Mouse (Mus musculus) intestine, postnatal 0 days (tissue): ENCODE results near the gene Caskin1. TPM values are rescaled to one million over a fixed set of nuclear protein-coding genes. Genes with fewer than 3 reads are reported as not detected.

Experiments used
- ATAC-seq: fragments of 200-750 bp; cut with Nextera tagmentation; 2 replicates; pipeline ENCODE4 v1.8.0; 2017; ENCODE audit warnings: mild to moderate bottlenecking, moderate TSS enrichment, moderate library complexity
- H3K27ac ChIP-seq: fragments of 300-500 bp; sonication (generic); 2 replicates; pipeline ENCODE4 v1.5.1; 2014; ENCODE audit warnings: mild to moderate bottlenecking, low read depth, low read length, moderate library complexity
- H3K27me3 ChIP-seq: fragments of 300-500 bp; sonication (generic); replicated peaks from 2 replicates; pipeline ENCODE4 v1.6.1; 2014; ENCODE audit warnings: low read length, mixed read lengths; ENCODE audit not compliant: control insufficient read depth, insufficient read depth
- H3K36me3 ChIP-seq: fragments of 300-500 bp; sonication (generic); 2 replicates; pipeline ENCODE4 v1.6.1; 2014; ENCODE audit warnings: mild to moderate bottlenecking, moderate library complexity; ENCODE audit not compliant: control insufficient read depth, insufficient read depth
- H3K4me1 ChIP-seq: fragments of 300-500 bp; sonication (generic); replicated peaks from 2 replicates; pipeline ENCODE4 v1.6.1; 2014; ENCODE audit warnings: antibody characterized with exemption, low read length, mixed read lengths; ENCODE audit not compliant: control insufficient read depth, insufficient read depth
- H3K4me2 ChIP-seq: fragments of 300-500 bp; sonication (generic); replicated peaks from 2 replicates; pipeline ENCODE4 v1.6.1; 2014; ENCODE audit warnings: low read depth, mild to moderate bottlenecking, moderate library complexity
- H3K4me3 ChIP-seq: fragments of 300-500 bp; sonication (generic); 2 replicates; pipeline ENCODE4 v1.5.1; 2014; ENCODE audit warnings: low read depth, low read length
- H3K9ac ChIP-seq: fragments of 300-500 bp; sonication (generic); 2 replicates; pipeline ENCODE4 v1.6.1; 2014; ENCODE audit warnings: mild to moderate bottlenecking, low read depth, low read length
- H3K9me3 ChIP-seq: fragments of 300-500 bp; sonication (generic); 2 replicates; pipeline ENCODE4 v1.6.1; 2016; ENCODE audit warnings: mixed run types; ENCODE audit not compliant: control insufficient read depth
- CTCF ChIP-seq: sonication (generic); IDR thresholded peaks from 2 replicates; pipeline ENCODE4 v1.5.1; 2016; ENCODE audit warnings: low read depth, mild to moderate bottlenecking, control low read depth, antibody characterized with exemption, moderate library complexity
- WGBS: fragments of 180-500 bp; shearing (Covaris S2); extraction: QIAGEN DNeasy Blood & Tissue Kit; methylation state at CpG from one replicate; pipeline ENCODE4 v1.1.7; 2014; 5-methylcytosine and 5-hydroxymethylcytosine counted together
- polyA plus RNA-seq: library from polyadenylated mRNA; unstranded; fragments of >200 nt; fragmentation: Nextera tagmentation; extraction: Ambion mirVana; gene quantifications from 2 replicates; pipeline ENCODE4 v1.2.1, GENCODE M21; 2015

Gene Caskin1
- polyA plus RNA-seq, 1 experiment from 2014 or later: 0.78 TPM

DNA sequence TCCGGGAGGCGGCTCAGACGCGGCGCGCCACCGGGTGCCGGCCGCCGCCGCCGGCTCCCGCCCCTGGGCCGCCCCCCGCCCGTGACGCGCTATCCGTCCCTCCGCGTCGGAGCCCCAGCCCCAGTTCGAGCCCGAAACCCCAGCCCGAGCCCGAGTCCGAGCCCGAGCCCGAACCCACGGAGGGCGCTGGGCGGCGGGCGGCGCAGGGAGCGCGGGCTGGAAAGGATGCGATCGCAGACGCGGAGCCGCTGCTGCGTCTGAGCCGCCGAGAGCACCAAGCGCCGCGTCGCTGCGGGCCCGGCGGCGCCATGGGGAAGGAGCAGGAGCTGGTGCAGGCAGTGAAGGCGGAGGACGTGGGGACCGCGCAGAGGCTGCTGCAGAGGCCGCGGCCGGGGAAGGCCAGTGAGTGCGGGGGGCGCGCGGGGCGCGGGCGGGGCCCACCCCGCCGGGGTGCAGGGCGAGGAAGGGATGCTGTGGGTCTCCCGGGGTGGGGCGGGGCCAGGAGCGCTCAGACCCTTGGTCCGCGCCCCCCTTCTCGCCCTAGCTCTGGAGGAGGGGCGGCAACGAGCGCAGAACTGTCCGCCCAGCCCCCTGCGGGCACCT is 362 bp downstream of the Caskin1 start:
- Histone ChIP-seq H3K36me3 (no peaks in the 10 kb centered on the region), H3K4me2 (peak overlapping the region; percentile 96), H3K27me3 (peaks cover 32% of the 10 kb centered on the region; the same call in 1 of the 2 replicates), H3K4me1 (peaks cover 6% of the 10 kb centered on the region; the same call in 1 of the 2 replicates), H3K4me3 (peak overlapping the region; percentile 66), H3K27ac (no peak overlapping the region), H3K9ac (peak overlapping the region; percentile 50), H3K9me3 (no peaks in the 10 kb centered on the region)
- no peak for TF ChIP-seq CTCF
- peak; percentile 48; the same call in 1 of the 2 replicates for ATAC-seq
- WGBS: under 1% methylated on average over 75 of the region's 81 CpGs

DNA sequence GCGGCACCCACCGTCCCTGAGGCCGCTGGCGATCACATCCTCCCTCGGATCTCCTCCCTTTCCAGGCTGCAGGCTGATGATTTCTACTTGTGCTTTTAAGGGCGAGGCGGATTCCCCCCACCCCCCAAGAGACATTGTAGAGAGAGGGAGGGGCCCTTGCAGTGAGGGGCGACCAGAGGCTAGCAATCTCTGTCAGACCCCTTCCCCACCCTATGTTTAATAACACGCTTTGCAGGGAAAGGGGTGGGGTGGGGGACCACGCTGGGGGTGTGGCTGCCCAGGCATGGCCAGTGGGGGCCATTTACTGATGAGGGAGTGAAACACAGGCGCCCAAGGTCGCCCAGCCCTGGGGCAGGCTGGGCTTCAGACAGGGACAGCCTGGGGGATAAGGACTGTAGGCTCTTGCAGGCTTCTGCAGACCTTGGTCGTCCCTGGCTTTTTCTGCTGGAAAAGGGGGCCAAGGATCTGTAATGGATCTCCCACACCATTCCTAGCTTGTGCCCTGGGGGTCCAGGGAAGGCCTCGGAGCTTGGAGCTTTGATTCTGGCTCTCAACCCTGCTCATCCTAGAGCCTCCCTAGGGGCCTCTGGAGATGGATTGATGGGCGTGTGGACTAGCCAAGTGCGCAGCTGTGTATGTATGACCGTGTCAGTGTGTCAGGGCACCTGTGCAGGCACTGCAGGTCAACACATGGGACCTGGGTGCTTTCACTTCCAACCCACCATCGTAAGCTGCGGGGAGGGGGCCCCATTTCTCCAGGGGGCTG is 1.0 kb downstream of the Caskin1 start:
- Histone ChIP-seq H3K9me3 (no peaks in the 10 kb centered on the region), H3K4me1 (peaks cover 6% of the 10 kb centered on the region; the same call in 1 of the 2 replicates), H3K4me2 (peak overlapping the region; percentile 96), H3K27ac (no peak overlapping the region), H3K27me3 (peaks cover 32% of the 10 kb centered on the region; the same call in 1 of the 2 replicates), H3K4me3 (peak overlapping the region; percentile 66), H3K9ac (peak overlapping the region; percentile 50), H3K36me3 (no peaks in the 10 kb centered on the region)
- no peak for ATAC-seq
- 27% methylated on average over 19 of the region's 19 CpGs for WGBS
- TF ChIP-seq CTCF: no peak

DNA sequence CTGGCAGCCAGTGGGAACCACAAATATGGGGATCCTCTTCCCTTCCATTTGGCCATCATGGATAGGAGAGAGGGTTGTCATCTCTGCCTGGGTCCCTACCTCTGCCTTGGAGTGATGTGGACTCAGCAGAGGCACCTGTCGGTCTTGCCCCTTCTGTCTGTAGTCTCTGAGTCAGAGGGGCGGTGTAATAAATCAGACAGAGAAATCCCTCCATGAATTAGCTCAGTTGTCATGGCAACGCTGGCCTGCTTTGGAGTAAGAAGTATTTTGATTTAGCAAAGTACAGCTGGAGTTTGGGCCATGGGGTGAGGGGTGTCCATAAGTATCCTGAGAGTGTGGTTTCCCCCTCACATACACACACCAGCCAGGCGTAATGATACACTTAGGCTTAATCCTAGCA is 2.0 kb downstream of the Caskin1 start:
- no peak overlapping the region for H3K4me3 ChIP-seq
- no peak overlapping the region for H3K27ac ChIP-seq
- H3K9me3 ChIP-seq: no peaks in the 10 kb centered on the region
- TF ChIP-seq CTCF: no peak
- peaks cover 32% of the 10 kb centered on the region; the same call in 1 of the 2 replicates for H3K27me3 ChIP-seq
- no peak overlapping the region for H3K4me2 ChIP-seq
- H3K4me1 ChIP-seq: peaks cover 6% of the 10 kb centered on the region; the same call in 1 of the 2 replicates
- WGBS: 69% methylated on average over 4 of the region's 4 CpGs
- no peaks in the 10 kb centered on the region for H3K36me3 ChIP-seq
- no peak for ATAC-seq
- no peak overlapping the region for H3K9ac ChIP-seq

DNA sequence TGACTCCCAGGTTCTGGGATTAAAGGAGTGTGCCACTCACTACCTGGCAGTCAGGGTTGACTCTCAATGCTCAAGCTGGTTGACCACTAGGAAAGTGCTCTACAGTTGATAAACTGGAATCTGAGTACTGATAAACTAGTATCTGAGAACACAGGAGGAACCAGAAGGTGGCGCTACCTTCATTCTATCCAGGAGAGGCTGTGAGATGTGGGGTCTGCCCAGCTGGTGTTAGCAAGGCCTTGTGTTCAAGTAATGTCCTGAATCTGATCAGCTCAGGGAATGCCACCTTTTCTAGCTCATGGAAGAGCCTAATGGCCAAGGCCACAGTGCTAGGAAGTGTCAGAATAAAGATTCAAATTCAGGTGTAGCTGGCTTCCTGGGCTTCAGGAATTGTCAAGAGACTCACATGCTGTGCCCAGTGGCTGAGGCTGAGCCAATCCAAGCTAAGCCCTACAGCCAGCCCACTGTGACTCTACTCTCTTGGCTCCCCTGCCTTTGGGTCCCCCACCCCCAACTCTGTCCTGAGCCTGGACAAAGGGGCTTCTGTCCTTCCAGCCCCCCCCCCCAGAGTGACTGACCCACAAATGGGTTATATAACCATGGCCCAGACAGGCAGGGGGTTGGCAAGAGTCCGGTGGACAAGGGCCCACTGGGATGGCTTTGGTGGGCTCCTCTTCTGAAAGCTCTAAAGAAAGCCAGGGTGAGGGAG is 6.4 kb downstream of the Caskin1 start:
- WGBS: 47% methylated on average over 2 of the region's 2 CpGs
- no peaks in the 10 kb centered on the region for H3K4me1 ChIP-seq
- H3K4me3 ChIP-seq: no peak overlapping the region
- H3K4me2 ChIP-seq: no peak overlapping the region
- no peaks in the 10 kb centered on the region for H3K36me3 ChIP-seq
- H3K27me3 ChIP-seq: peaks cover 8% of the 10 kb centered on the region; the same call in 1 of the 2 replicates
- no peak for ATAC-seq
- TF ChIP-seq CTCF: peak; percentile 82
- no peak overlapping the region for H3K9ac ChIP-seq
- H3K9me3 ChIP-seq: no peaks in the 10 kb centered on the region
- no peak overlapping the region for H3K27ac ChIP-seq

DNA sequence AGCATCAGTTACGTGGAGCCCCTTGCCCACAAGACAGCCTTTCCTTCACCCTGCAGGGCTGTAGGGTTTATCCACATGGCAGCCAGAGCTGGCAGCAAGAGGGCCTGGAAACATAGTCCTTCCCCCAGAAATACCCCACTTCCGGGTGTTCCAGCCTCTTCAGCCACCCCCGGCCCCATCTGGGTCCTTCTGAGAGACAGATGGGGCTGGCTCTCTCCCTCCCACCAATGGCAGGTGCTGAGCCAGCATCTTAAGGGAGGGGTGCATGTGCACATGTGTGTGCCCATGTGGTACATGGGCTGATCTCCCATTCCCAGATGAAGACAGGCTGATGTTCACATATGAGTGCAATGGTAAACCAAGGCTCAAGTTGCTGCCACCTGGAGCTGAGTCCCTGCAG is 7.0 kb downstream of the Caskin1 start:
- H3K4me1 ChIP-seq: no peaks in the 10 kb centered on the region
- no peak overlapping the region for H3K4me3 ChIP-seq
- no peak overlapping the region for H3K27ac ChIP-seq
- H3K4me2 ChIP-seq: no peak overlapping the region
- no peak for TF ChIP-seq CTCF
- no peak overlapping the region for H3K9ac ChIP-seq
- 0 out of 2 replicates have a peak, but pooled peaks cover 5% of the 10 kb centered on the region for H3K27me3 ChIP-seq
- H3K9me3 ChIP-seq: no peaks in the 10 kb centered on the region
- WGBS: 82% methylated on average over 3 of the region's 3 CpGs
- ATAC-seq: no peak
- no peaks in the 10 kb centered on the region for H3K36me3 ChIP-seq

DNA sequence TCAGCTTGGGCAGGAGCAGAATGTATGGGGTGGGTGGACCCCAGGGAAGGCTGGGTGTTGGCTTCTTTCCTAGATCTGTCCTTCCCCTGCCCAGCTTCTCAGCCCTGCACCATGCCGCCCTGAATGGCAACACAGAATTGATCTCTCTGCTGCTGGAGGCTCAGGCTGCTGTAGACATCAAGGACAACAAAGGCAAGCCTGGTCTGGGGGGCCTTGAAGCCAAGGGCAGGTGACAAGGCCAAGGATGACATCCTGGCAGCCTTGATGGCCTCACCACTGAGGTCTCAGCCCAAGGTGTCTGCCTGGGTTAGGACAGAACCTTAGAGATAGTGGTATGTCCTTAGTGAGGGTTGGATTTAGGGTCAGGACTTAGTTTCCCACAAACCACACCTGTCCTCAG is 7.6 kb downstream of the Caskin1 start:
- Histone ChIP-seq H3K27me3 (0 out of 2 replicates have a peak, but pooled peaks cover under 1% of the 10 kb centered on the region), H3K9ac (no peak overlapping the region), H3K4me1 (no peaks in the 10 kb centered on the region), H3K9me3 (no peaks in the 10 kb centered on the region), H3K4me2 (no peak overlapping the region), H3K36me3 (no peaks in the 10 kb centered on the region), H3K27ac (no peak overlapping the region), H3K4me3 (no peak overlapping the region)
- WGBS: 62% methylated on average over 1 of the region's 1 CpGs
- ATAC-seq: no peak
- TF ChIP-seq CTCF: no peak
